ENCODE assay signal across 23 mouse cellular contexts in genomic region chr8:11336346-11336745, GRCm38 (mm10). TPM values are rescaled to one million over a fixed set of nuclear protein-coding genes. Genes with fewer than 3 reads are reported as not detected.
DNase-seq lines count a peak whose midpoint lies in the region; ATAC-seq and TF ChIP-seq lines count a peak whose summit lies in the region.
"Had no signal": no experiment of that assay in that cellular context is flagged by ENCODE, and none has a peak within 500 bp of the region (broad histone marks: within the 10 kb centered on the region; RNA-seq: fewer than 3 reads in every experiment).

No protein-coding gene starts in this region.

- H3K36me3 ChIP-seq in forebrain, postnatal 0 days (ENCODE audit: insufficient read depth) = no peaks in the 10 kb centered on the region
- H3K36me3 ChIP-seq in forebrain, embryonic 14.5 days (ENCODE audit: control insufficient read depth, insufficient read depth, low read length) = no peaks in the 10 kb centered on the region
- H3K36me3 ChIP-seq in hindbrain, embryonic 16.5 days (ENCODE audit: control insufficient read depth, insufficient read depth, low read length) = no peaks in the 10 kb centered on the region
- no peaks in the 10 kb centered on the region for H3K36me3 ChIP-seq in hindbrain, embryonic 13.5 days
- H3K36me3 ChIP-seq: embryonic facial prominence, embryonic 13.5 days; forebrain, embryonic 15.5 days; kidney, embryonic 15.5 days; limb, embryonic 13.5 days; liver, embryonic 12.5 days had no signal

- H3K4me1 ChIP-seq in forebrain, postnatal 0 days (ENCODE audit: insufficient read depth) = no peaks in the 10 kb centered on the region
- H3K4me1 ChIP-seq in forebrain, embryonic 14.5 days (ENCODE audit: control insufficient read depth, insufficient read depth, low read length) = no peaks in the 10 kb centered on the region
- H3K4me1 ChIP-seq in hindbrain, embryonic 16.5 days (ENCODE audit: control insufficient read depth, insufficient read depth, low read depth, low read length) = peaks cover 4% of the 10 kb centered on the region; the same call in 1 of the 2 replicates
- peaks cover 13% of the 10 kb centered on the region for H3K4me1 ChIP-seq in hindbrain, embryonic 13.5 days (replicated peaks)

- no peak overlapping the region for H3K4me2 ChIP-seq in forebrain, postnatal 0 days (ENCODE audit: low read depth)
- H3K4me2 ChIP-seq in forebrain, embryonic 14.5 days (ENCODE audit: low read length) = no peak overlapping the region
- no peak overlapping the region for H3K4me2 ChIP-seq in hindbrain, embryonic 16.5 days (ENCODE audit: low read length)
- H3K4me2 ChIP-seq in hindbrain, embryonic 13.5 days = no peak overlapping the region
- H3K4me2 ChIP-seq: embryonic facial prominence, embryonic 13.5 days; forebrain, embryonic 15.5 days; kidney, embryonic 15.5 days; limb, embryonic 13.5 days; liver, embryonic 12.5 days; midbrain, embryonic 11.5 days had no signal

- no peak overlapping the region for H3K4me3 ChIP-seq in forebrain, postnatal 0 days (ENCODE audit: low read depth, low read length)
- H3K4me3 ChIP-seq in forebrain, embryonic 14.5 days (ENCODE audit: low read depth, low read length) = no peak overlapping the region
- no peak overlapping the region for H3K4me3 ChIP-seq in hindbrain, embryonic 16.5 days (ENCODE audit: low read length)
- H3K4me3 ChIP-seq in hindbrain, embryonic 13.5 days = no peak overlapping the region
- H3K4me3 ChIP-seq: embryonic facial prominence, embryonic 13.5 days; erythroblast, embryonic 14.5 days; forebrain, embryonic 15.5 days; kidney, embryonic 15.5 days; limb, embryonic 13.5 days; liver, embryonic 12.5 days had no signal

- peak; percentile 38; the same call in 1 of the 2 replicates for ATAC-seq in forebrain, postnatal 0 days
- ATAC-seq in forebrain, embryonic 14.5 days = no peak
- ATAC-seq in hindbrain, embryonic 16.5 days = peak; percentile 46; the same call in 1 of the 2 replicates
- no peak for ATAC-seq in hindbrain, embryonic 13.5 days (ENCODE audit: low FRiP score)
- ATAC-seq: forebrain, embryonic 15.5 days; liver, embryonic 12.5 days had no signal

- DNase-seq in forebrain, postnatal 0 days = no peak
- DNase-seq in forebrain, embryonic 14.5 days (ENCODE audit: low spot score) = no peak
- peak; percentile 35 for DNase-seq in retina, postnatal 1 day
- no peak for DNase-seq in retina, embryonic 14.5 days (ENCODE audit: low spot score)
- no peak for DNase-seq in testis, postnatal 10 days (ENCODE audit: low spot score)
- DNase-seq: adrenal gland, postnatal 25 days; cerebellum, postnatal 25 days; gastrocnemius, postnatal 25 days; heart, adult 18-20 months; heart, postnatal 4 days; kidney, adult 11 months; layer of hippocampus, postnatal 36 days; lung, adult 2 months; lung, postnatal 14 days had no signal

- H3K27me3 ChIP-seq in forebrain, postnatal 0 days (ENCODE audit: insufficient read depth, low read length) = no peaks in the 10 kb centered on the region
- H3K27me3 ChIP-seq in forebrain, embryonic 14.5 days (replicated peaks; ENCODE audit: control insufficient read depth, insufficient read depth, low read length) = no peaks in the 10 kb centered on the region
- H3K27me3 ChIP-seq in hindbrain, embryonic 16.5 days (replicated peaks; ENCODE audit: control insufficient read depth, insufficient read depth, low read length) = no peaks in the 10 kb centered on the region
- no peaks in the 10 kb centered on the region for H3K27me3 ChIP-seq in hindbrain, embryonic 13.5 days
- H3K27me3 ChIP-seq: embryonic facial prominence, embryonic 13.5 days; forebrain, embryonic 15.5 days; kidney, embryonic 15.5 days; limb, embryonic 13.5 days; liver, embryonic 12.5 days had no signal

- H3K9me3 ChIP-seq in forebrain, postnatal 0 days (ENCODE audit: low read length) = no peaks in the 10 kb centered on the region
- H3K9me3 ChIP-seq in forebrain, embryonic 14.5 days (replicated peaks; ENCODE audit: control insufficient read depth, low read length) = no peaks in the 10 kb centered on the region
- no peaks in the 10 kb centered on the region for H3K9me3 ChIP-seq in hindbrain, embryonic 16.5 days (ENCODE audit: control insufficient read depth, low read length)
- no peaks in the 10 kb centered on the region for H3K9me3 ChIP-seq in hindbrain, embryonic 13.5 days
- H3K9me3 ChIP-seq: embryonic facial prominence, embryonic 13.5 days; forebrain, embryonic 15.5 days; kidney, embryonic 15.5 days; limb, embryonic 13.5 days; liver, embryonic 12.5 days had no signal

- WGBS in forebrain, postnatal 0 days = 45% methylated on average over 5 of the region's 5 CpGs
- 53% methylated on average over 5 of the region's 5 CpGs for WGBS in forebrain, embryonic 14.5 days
- WGBS in hindbrain, embryonic 16.5 days = 59% methylated on average over 5 of the region's 5 CpGs
- 82% methylated on average over 5 of the region's 5 CpGs for WGBS in hindbrain, embryonic 13.5 days

- no peak overlapping the region for H3K27ac ChIP-seq in forebrain, postnatal 0 days (ENCODE audit: low read depth, low read length)
- no peak overlapping the region for H3K27ac ChIP-seq in forebrain, embryonic 14.5 days (ENCODE audit: low read depth, low read length)
- no peak overlapping the region for H3K27ac ChIP-seq in hindbrain, embryonic 16.5 days (ENCODE audit: low read depth, low read length)
- H3K27ac ChIP-seq in hindbrain, embryonic 13.5 days = no peak overlapping the region
- H3K27ac ChIP-seq: embryonic facial prominence, embryonic 13.5 days; forebrain, embryonic 15.5 days; kidney, embryonic 15.5 days; limb, embryonic 13.5 days; liver, embryonic 12.5 days had no signal

- no peak overlapping the region for H3K9ac ChIP-seq in forebrain, postnatal 0 days
- H3K9ac ChIP-seq in forebrain, embryonic 14.5 days (ENCODE audit: low read length) = no peak overlapping the region
- no peak overlapping the region for H3K9ac ChIP-seq in hindbrain, embryonic 16.5 days (ENCODE audit: low read depth, low read length)
- no peak overlapping the region for H3K9ac ChIP-seq in hindbrain, embryonic 13.5 days
- H3K9ac ChIP-seq: embryonic facial prominence, embryonic 13.5 days; forebrain, embryonic 15.5 days; kidney, embryonic 15.5 days; limb, embryonic 13.5 days; liver, embryonic 12.5 days had no signal

- TF ChIP-seq CTCF in forebrain, postnatal 0 days (IDR thresholded peaks at IDR 0.05; ENCODE audit: low read depth) = no peak

RNA-seq across cellular contexts. Expression of gene Col4a1, which starts 23.7 kb away (rescaled TPM):
- total RNA-seq in forebrain, postnatal 0 days (2014; rRNA removed) = 114 and 217 TPM in 2 replicates
- 43.1 and 45.1 TPM in 2 replicates for polyA plus RNA-seq in forebrain, postnatal 0 days (2015; fragmentation: Nextera tagmentation; extraction: Ambion mirVana)
- polyA plus RNA-seq in forebrain, embryonic 14.5 days (2014; fragmentation: Nextera tagmentation; extraction: Ambion mirVana) = 77.9 and 91.4 TPM in 2 replicates
- polyA plus RNA-seq in hindbrain, embryonic 16.5 days (2015; fragmentation: Nextera tagmentation; extraction: Ambion mirVana) = 68.6 and 105 TPM in 2 replicates
- 93.3 and 94.0 TPM in 2 replicates for polyA plus RNA-seq in hindbrain, embryonic 13.5 days (2015; fragmentation: Nextera tagmentation; extraction: Ambion mirVana)

RNA-seq across cellular contexts. Expression of gene Col4a2, which starts 23.7 kb away (rescaled TPM):
- total RNA-seq in forebrain, postnatal 0 days (2014; rRNA removed) = 57.0 and 95.7 TPM in 2 replicates
- 23.1 and 26.6 TPM in 2 replicates for polyA plus RNA-seq in forebrain, postnatal 0 days (2015; fragmentation: Nextera tagmentation; extraction: Ambion mirVana)
- 19.1 and 27.1 TPM in 2 replicates for polyA plus RNA-seq in forebrain, embryonic 14.5 days (2014; fragmentation: Nextera tagmentation; extraction: Ambion mirVana)
- 28.9 and 42.5 TPM in 2 replicates for polyA plus RNA-seq in hindbrain, embryonic 16.5 days (2015; fragmentation: Nextera tagmentation; extraction: Ambion mirVana)
- 41.6 and 42.4 TPM in 2 replicates for polyA plus RNA-seq in hindbrain, embryonic 13.5 days (2015; fragmentation: Nextera tagmentation; extraction: Ambion mirVana)

Comparison
In these comparisons a context has a peak if more than half of its experiments do, and no peak if none do; other contexts are left out.
1. ATAC-seq: peak in forebrain, postnatal 0 days (single experiment) and hindbrain, embryonic 16.5 days (single experiment); none in forebrain, embryonic 14.5 days (single experiment) and hindbrain, embryonic 13.5 days (single experiment).